Mouse (Mus musculus) heart, adult 2 months (tissue): ENCODE measurements at regions not wholly inside any gene's neighbourhood (a gene's known extent, or its start where the extent isn't known, plus 50 kb on each side); places are given as distances from the start of the nearest gene placed in this dataset.

Experiments used
- CTCF ChIP-seq: fragments of 200-600 bp; IDR thresholded peaks from 2 replicates; pipeline ENCODE4 v1.8.1; 2022; ENCODE audit warnings: antibody characterized with exemption, mild to moderate bottlenecking, moderate library complexity
- EP300 ChIP-seq: fragments of 200-500 bp; IDR thresholded peaks from 2 replicates; pipeline ENCODE4 v1.6.1; 2011; ENCODE audit warnings: low read depth, low read length, control low read depth; ENCODE audit not compliant: insufficient read depth
- POLR2A ChIP-seq: fragments of 200-500 bp; IDR thresholded peaks from 2 replicates; pipeline ENCODE4 v1.6.1; 2011; ENCODE audit warnings: mild to moderate bottlenecking, low read depth, low read length, control low read depth; ENCODE audit not compliant: insufficient read depth

GRCm38 (mm10) chr3:42199206-42199605 lies 456.8 kb downstream of the D3Ertd751e start:
- TF ChIP-seq CTCF (no peak), POLR2A (no peak), EP300 (no peak)
